Comparison of ENCODE assay signal across 11 mouse cellular contexts in genomic region chr2:72637881-72638620, GRCm38 (mm10).
DNase-seq lines count a peak whose midpoint lies in the region; ATAC-seq and TF ChIP-seq lines count a peak whose summit lies in the region.
"Had no signal": no experiment of that assay in that cellular context is flagged by ENCODE, and none has a peak within 500 bp of the region (broad histone marks: within the 10 kb centered on the region; RNA-seq: fewer than 3 reads in every experiment).

No protein-coding gene starts in this region.

- H3K9ac ChIP-seq in midbrain, embryonic 11.5 days (ENCODE audit: low read length): no peak overlapping the region
- no peak overlapping the region for H3K9ac ChIP-seq in midbrain, embryonic 15.5 days
- no peak overlapping the region for H3K9ac ChIP-seq in forebrain, postnatal 0 days
- H3K9ac ChIP-seq: embryonic facial prominence, embryonic 15.5 days; limb, embryonic 13.5 days had no signal

- H3K9me3 ChIP-seq in midbrain, embryonic 11.5 days (ENCODE audit: control insufficient read depth, low read length): no peaks in the 10 kb centered on the region
- H3K9me3 ChIP-seq in midbrain, embryonic 15.5 days: no peaks in the 10 kb centered on the region
- H3K9me3 ChIP-seq in forebrain, postnatal 0 days (ENCODE audit: low read length): no peaks in the 10 kb centered on the region
- H3K9me3 ChIP-seq: embryonic facial prominence, embryonic 15.5 days had no signal

- TF ChIP-seq CTCF in gastrocnemius, adult 2 months (IDR thresholded peaks at IDR 0.05): peak; percentile 17; the same call in 1 of the 2 replicates
- peak; percentile 30 for TF ChIP-seq CTCF in forebrain, postnatal 0 days (IDR thresholded peaks at IDR 0.05; ENCODE audit: low read depth)

- H3K4me1 ChIP-seq in midbrain, embryonic 11.5 days (ENCODE audit: control insufficient read depth, insufficient read depth, low read length): peaks cover 14% of the 10 kb centered on the region
- peaks cover 11% of the 10 kb centered on the region for H3K4me1 ChIP-seq in midbrain, embryonic 15.5 days
- H3K4me1 ChIP-seq in forebrain, postnatal 0 days (ENCODE audit: insufficient read depth): no peaks in the 10 kb centered on the region; the same call in 1 of the 2 replicates

- H3K27ac ChIP-seq in gastrocnemius, adult 2 months: no peak overlapping the region
- H3K27ac ChIP-seq in midbrain, embryonic 11.5 days (ENCODE audit: low read depth, low read length): no peak overlapping the region
- no peak overlapping the region for H3K27ac ChIP-seq in midbrain, embryonic 15.5 days
- H3K27ac ChIP-seq in forebrain, postnatal 0 days (ENCODE audit: low read depth, low read length): no peak overlapping the region
- H3K27ac ChIP-seq: embryonic facial prominence, embryonic 15.5 days; limb, embryonic 13.5 days had no signal

- no peaks in the 10 kb centered on the region for H3K36me3 ChIP-seq in midbrain, embryonic 11.5 days (ENCODE audit: control insufficient read depth, insufficient read depth, low read length)
- no peaks in the 10 kb centered on the region for H3K36me3 ChIP-seq in midbrain, embryonic 15.5 days (replicated peaks)
- H3K36me3 ChIP-seq in forebrain, postnatal 0 days (ENCODE audit: insufficient read depth): no peaks in the 10 kb centered on the region
- H3K36me3 ChIP-seq: embryonic facial prominence, embryonic 15.5 days; limb, embryonic 13.5 days had no signal

- 0 out of 2 replicates have a peak, but pooled peaks cover 2% of the 10 kb centered on the region for H3K27me3 ChIP-seq in midbrain, embryonic 11.5 days (ENCODE audit: control insufficient read depth, insufficient read depth, low read length)
- H3K27me3 ChIP-seq in midbrain, embryonic 15.5 days (replicated peaks): 0 out of 2 replicates have a peak, but pooled peaks cover 4% of the 10 kb centered on the region
- H3K27me3 ChIP-seq in forebrain, postnatal 0 days (ENCODE audit: insufficient read depth, low read length): no peaks in the 10 kb centered on the region
- H3K27me3 ChIP-seq: embryonic facial prominence, embryonic 15.5 days; limb, embryonic 13.5 days had no signal

- DNase-seq in gastrocnemius, adult 2 months: no peak
- no peak for DNase-seq in gastrocnemius, postnatal 4 days (ENCODE audit: low spot score in 2 of 2)
- peak; percentile 89 for DNase-seq in midbrain, embryonic 11.5 days (ENCODE audit: low spot score, missing footprints)
- no peak for DNase-seq in forebrain, postnatal 0 days
- DNase-seq in right cerebral cortex, adult 2 months (ENCODE audit: low spot score in 2 of 2): no peak
- no peak for DNase-seq in MN1 (ENCODE audit: low spot score)
- no peak for DNase-seq in kidney, postnatal 14 days
- DNase-seq: gastrocnemius, postnatal 25 days had no signal

- H3K4me3 ChIP-seq in gastrocnemius, adult 2 months: no peak overlapping the region
- no peak overlapping the region for H3K4me3 ChIP-seq in midbrain, embryonic 11.5 days (ENCODE audit: low read depth, low read length)
- H3K4me3 ChIP-seq in midbrain, embryonic 15.5 days: no peak overlapping the region
- no peak overlapping the region for H3K4me3 ChIP-seq in forebrain, postnatal 0 days (ENCODE audit: low read depth, low read length)
- H3K4me3 ChIP-seq: embryonic facial prominence, embryonic 15.5 days; limb, embryonic 13.5 days had no signal

- intact Hi-C loops in gastrocnemius, adult 2 months (cut with DNase I): no loop called here

- ATAC-seq in midbrain, embryonic 11.5 days (ENCODE audit: low FRiP score): peak; percentile 64
- ATAC-seq in midbrain, embryonic 15.5 days (replicated peaks): no peak
- peak; percentile 27; the same call in 1 of the 2 replicates for ATAC-seq in forebrain, postnatal 0 days

- no peak overlapping the region for H3K4me2 ChIP-seq in midbrain, embryonic 11.5 days
- H3K4me2 ChIP-seq in midbrain, embryonic 15.5 days: no peak overlapping the region
- H3K4me2 ChIP-seq in forebrain, postnatal 0 days (ENCODE audit: low read depth): no peak overlapping the region
- H3K4me2 ChIP-seq: embryonic facial prominence, embryonic 15.5 days; limb, embryonic 13.5 days had no signal

- 37% methylated on average over 9 of the region's 9 CpGs for WGBS in midbrain, embryonic 11.5 days
- 40% methylated on average over 9 of the region's 9 CpGs for WGBS in midbrain, embryonic 15.5 days
- 40% methylated on average over 9 of the region's 9 CpGs for WGBS in forebrain, postnatal 0 days
